Mouse (Mus musculus) intestine, embryonic 14.5 days (tissue): Measurements from ENCODE around the gene Polr1d. TPM values are rescaled to one million over a fixed set of nuclear protein-coding genes. Genes with fewer than 3 reads are reported as not detected.

Experiments used
- ATAC-seq: fragments of 200-750 bp; cut with Nextera tagmentation; replicated peaks from 2 replicates; pipeline ENCODE4 v1.8.0; 2017; ENCODE audit warnings: low read depth, moderate number of reproducible peaks, moderate TSS enrichment, moderate library complexity; ENCODE audit not compliant: low FRiP score, low TSS enrichment
- DNase-seq: peaks from one replicate; pipeline ENCODE4 v3.0.0-alpha.2; 2018; ENCODE audit warnings: low spot score
- H3K27ac ChIP-seq: fragments of 300-500 bp; sonication (generic); 2 replicates; pipeline ENCODE4 v1.5.1; 2014; ENCODE audit warnings: low read depth, mild to moderate bottlenecking, control low read depth
- H3K27me3 ChIP-seq: fragments of 300-500 bp; sonication (generic); replicated peaks from 2 replicates; pipeline ENCODE4 v1.6.1; 2014; ENCODE audit warnings: low read length, control low read depth; ENCODE audit not compliant: control insufficient read depth, insufficient read depth
- H3K36me3 ChIP-seq: fragments of 300-500 bp; sonication (generic); 2 replicates; pipeline ENCODE4 v1.6.1; 2014; ENCODE audit warnings: low read length, control low read depth; ENCODE audit not compliant: control insufficient read depth, insufficient read depth
- H3K4me1 ChIP-seq: fragments of 300-500 bp; sonication (generic); replicated peaks from 2 replicates; pipeline ENCODE4 v1.6.1; 2014; ENCODE audit warnings: low read length, control low read depth, mixed read lengths; ENCODE audit not compliant: control insufficient read depth, insufficient read depth
- H3K4me2 ChIP-seq: fragments of 300-500 bp; sonication (generic); 2 replicates; pipeline ENCODE4 v1.6.1; 2014; ENCODE audit warnings: low read length
- H3K4me3 ChIP-seq: fragments of 300-500 bp; sonication (generic); 2 replicates; pipeline ENCODE4 v1.5.1; 2014; ENCODE audit warnings: low read depth, low read length, control low read depth, mixed read lengths
- H3K9ac ChIP-seq: fragments of 300-500 bp; sonication (generic); 2 replicates; pipeline ENCODE4 v1.6.1; 2014; ENCODE audit warnings: mild to moderate bottlenecking, low read length
- H3K9me3 ChIP-seq: fragments of 300-500 bp; sonication (generic); 2 replicates; pipeline ENCODE4 v1.6.1; 2016; ENCODE audit warnings: low read length, control low read depth; ENCODE audit not compliant: control insufficient read depth
- WGBS: fragments of 180-500 bp; shearing (Covaris S2); extraction: QIAGEN DNeasy Blood & Tissue Kit; methylation state at CpG from one replicate; pipeline ENCODE4 v1.1.7; 2014; 5-methylcytosine and 5-hydroxymethylcytosine counted together
- polyA plus RNA-seq: library from polyadenylated mRNA; unstranded; fragments of >200 nt; fragmentation: Nextera tagmentation; extraction: Ambion mirVana; gene quantifications from 2 replicates; pipeline ENCODE4 v1.2.1, GENCODE M21; 2014

Gene Polr1d
- polyA plus RNA-seq, 1 experiment from 2014 or later, result 163 TPM

DNA sequence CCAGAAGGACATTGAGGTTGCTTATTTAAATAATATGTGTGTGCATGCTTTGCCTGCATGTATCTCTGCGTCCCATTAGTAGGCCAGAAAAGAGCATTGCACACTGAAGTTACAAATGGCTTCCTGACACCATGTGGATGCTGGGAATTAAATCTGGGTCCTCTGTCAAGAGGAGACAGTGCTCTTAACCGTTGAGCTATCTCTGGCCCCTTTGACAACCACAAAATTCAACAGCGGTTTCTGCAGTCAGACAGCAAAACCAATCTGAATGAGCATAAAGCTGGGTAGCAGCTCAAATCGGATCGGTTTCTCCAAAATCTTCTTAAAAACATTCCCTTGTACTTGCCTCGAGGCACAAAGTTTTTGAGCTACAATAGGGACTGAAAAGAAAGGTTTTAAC, 23.8 kb upstream of the Polr1d start:
- Histone ChIP-seq H3K27ac (no peak overlapping the region), H3K27me3 (no peaks in the 10 kb centered on the region), H3K4me2 (no peak overlapping the region), H3K4me1 (peaks cover 33% of the 10 kb centered on the region), H3K4me3 (no peak overlapping the region), H3K9me3 (no peaks in the 10 kb centered on the region), H3K9ac (no peak overlapping the region), H3K36me3 (no peaks in the 10 kb centered on the region)
- DNase-seq, result no peak
- 84% methylated on average over 6 of the region's 6 CpGs for WGBS
- no peak for ATAC-seq

DNA sequence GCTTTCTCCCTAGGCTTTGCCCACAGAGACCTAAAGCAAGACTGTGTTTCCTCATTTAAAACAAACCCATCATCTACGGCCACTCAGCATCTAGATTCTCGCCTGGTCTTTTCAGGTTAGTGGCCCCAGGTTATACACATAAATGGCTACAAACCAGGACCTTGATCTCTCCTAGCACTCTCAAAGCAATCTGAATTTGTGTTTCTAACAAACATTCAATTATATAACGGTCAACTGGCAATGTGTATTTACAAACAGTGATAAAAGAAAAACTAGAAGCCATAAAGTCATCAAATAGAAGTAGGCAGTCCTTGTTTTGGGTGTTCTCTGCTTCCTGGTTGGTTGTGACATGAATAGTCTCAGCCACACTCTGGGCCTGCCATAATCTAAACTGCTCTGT, 23.4 kb upstream of the Polr1d start:
- H3K27ac ChIP-seq, result no peak overlapping the region
- no peak for ATAC-seq
- 66% methylated on average over 3 of the region's 3 CpGs for WGBS

DNA sequence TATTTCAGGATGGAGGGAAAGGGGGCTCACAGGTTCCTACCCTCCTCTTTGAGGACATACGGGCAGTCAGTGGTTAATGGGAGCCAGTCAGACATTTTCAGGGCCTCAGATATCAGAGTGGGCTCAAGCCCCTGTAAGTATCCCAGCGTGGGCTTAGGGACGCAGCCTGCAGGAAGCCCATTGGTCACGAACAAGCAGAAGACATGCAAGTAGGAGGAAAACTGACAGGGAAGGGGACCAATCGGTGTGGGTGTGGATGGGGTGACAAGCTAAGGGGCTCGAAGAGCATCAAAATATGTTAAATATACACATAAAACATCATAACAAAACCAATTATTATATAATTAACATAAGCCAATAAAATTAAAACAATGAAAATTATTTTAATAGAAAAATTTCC, 22.5 kb upstream of the Polr1d start:
- DNase-seq, result no peak
- Histone ChIP-seq H3K27ac (no peak overlapping the region), H3K9ac (no peak overlapping the region), H3K4me3 (no peak overlapping the region), H3K27me3 (no peaks in the 10 kb centered on the region), H3K36me3 (no peaks in the 10 kb centered on the region), H3K9me3 (no peaks in the 10 kb centered on the region), H3K4me1 (peaks cover 31% of the 10 kb centered on the region), H3K4me2 (no peak overlapping the region)
- 79% methylated on average over 6 of the region's 6 CpGs for WGBS
- ATAC-seq, result no peak

More for the DNA sequence above, 23.4 kb upstream of the Polr1d start:
- Histone ChIP-seq H3K9me3 (no peaks in the 10 kb centered on the region), H3K36me3 (no peaks in the 10 kb centered on the region), H3K4me1 (peaks cover 33% of the 10 kb centered on the region), H3K4me2 (no peak overlapping the region), H3K4me3 (no peak overlapping the region), H3K9ac (no peak overlapping the region), H3K27me3 (no peaks in the 10 kb centered on the region)
- no peak for DNase-seq

- Histone ChIP-seq H3K4me2 (no peak overlapping the region), H3K4me1 (peaks cover 29% of the 10 kb centered on the region), H3K9me3 (no peaks in the 10 kb centered on the region), H3K27me3 (no peaks in the 10 kb centered on the region), H3K27ac (no peak overlapping the region), H3K9ac (no peak overlapping the region), H3K36me3 (no peaks in the 10 kb centered on the region), H3K4me3 (no peak overlapping the region)
- no peak for ATAC-seq
- WGBS, result 59% methylated on average over 2 of the region's 2 CpGs
- no peak for DNase-seq
Measured at GRCm38 (mm10) chr5:147054747-147055270, 22.0 kb upstream of the Polr1d start.

GRCm38 (mm10) chr5:147055572-147056245, 21.1 kb upstream of the Polr1d start:
- ATAC-seq, result no peak
- no peak overlapping the region for H3K4me3 ChIP-seq

DNA sequence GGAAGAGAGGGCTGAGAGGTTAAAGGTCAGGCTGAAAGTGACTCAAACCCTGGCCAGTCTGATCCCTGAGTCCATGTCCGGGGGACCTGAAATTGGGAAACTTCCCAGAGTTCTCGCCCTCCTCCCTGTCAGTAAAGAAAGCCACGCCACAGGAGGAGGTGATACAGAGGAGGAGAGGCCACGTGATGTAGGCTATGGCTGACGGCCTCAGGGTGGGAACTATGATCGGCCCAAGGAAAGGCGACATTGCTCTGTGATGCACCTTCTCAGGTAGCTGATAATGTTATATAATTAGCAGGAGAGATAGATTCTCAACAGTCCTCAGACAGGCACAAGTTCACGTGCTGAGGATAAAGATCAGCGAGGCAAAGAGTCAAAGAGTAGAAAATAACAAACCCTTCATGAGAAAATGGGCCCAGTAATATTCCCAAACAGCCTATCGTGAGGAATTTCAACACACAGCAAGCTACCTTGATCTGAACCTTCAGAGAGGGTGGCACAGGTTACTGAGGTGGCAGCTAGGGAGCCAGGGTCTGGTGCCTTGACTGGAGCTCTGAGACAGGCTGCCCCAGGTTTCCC, 20.0 kb upstream of the Polr1d start:
- Histone ChIP-seq H3K27ac (no peak overlapping the region), H3K4me3 (no peak overlapping the region), H3K27me3 (no peaks in the 10 kb centered on the region), H3K9ac (no peak overlapping the region), H3K4me2 (no peak overlapping the region), H3K36me3 (no peaks in the 10 kb centered on the region), H3K4me1 (peaks cover 16% of the 10 kb centered on the region; the same call in 1 of the 2 replicates), H3K9me3 (no peaks in the 10 kb centered on the region)
- DNase-seq, result no peak
- WGBS, result 83% methylated on average over 10 of the region's 10 CpGs
- ATAC-seq, result no peak

More at GRCm38 (mm10) chr5:147055572-147056245, 21.1 kb upstream of the Polr1d start:
- Histone ChIP-seq H3K36me3 (no peaks in the 10 kb centered on the region), H3K4me1 (peaks cover 21% of the 10 kb centered on the region), H3K4me2 (no peak overlapping the region), H3K27me3 (no peaks in the 10 kb centered on the region), H3K27ac (no peak overlapping the region), H3K9me3 (no peaks in the 10 kb centered on the region), H3K9ac (no peak overlapping the region)
- WGBS, result 84% methylated on average over 6 of the region's 6 CpGs
- DNase-seq, result no peak

DNA sequence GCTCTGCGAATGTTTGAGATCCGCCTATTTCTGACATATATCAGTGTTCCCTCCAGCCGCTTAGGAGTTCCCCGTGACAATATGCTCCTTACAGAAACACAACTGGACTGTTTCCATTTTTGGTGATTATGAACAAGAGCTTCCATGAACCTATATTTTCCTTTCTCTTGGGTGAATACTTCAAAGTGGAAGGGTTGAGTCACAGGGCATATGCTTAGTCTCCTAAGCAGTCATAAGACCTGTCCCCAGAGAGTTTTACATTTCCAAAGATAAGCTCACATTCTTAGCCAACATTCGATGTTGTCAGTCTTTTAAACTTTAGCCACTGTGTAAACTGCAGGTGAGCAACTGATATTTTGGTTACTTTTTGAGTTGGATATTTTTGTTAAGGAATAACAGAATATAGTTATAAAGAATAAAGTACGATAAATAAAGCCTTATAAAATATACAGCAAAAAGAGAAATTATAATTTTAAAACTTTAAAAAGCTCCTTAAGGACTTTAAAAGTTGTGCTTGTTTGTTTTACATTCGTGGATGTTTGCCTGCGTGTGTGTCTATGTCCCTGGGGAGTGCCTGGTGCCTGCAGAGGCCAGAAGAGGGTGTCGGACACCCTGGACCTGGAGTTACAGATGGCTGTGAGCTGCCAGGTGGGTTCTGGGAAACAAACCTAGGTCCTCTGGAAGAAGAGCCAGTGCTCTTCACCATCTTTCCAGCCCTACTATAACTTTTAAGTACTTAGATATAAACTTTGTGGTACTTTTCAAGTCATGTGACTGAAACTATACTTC, 19.0 kb upstream of the Polr1d start:
- Histone ChIP-seq H3K4me1 (0 out of 2 replicates have a peak, but pooled peaks cover 9% of the 10 kb centered on the region), H3K4me3 (no peak overlapping the region), H3K27me3 (no peaks in the 10 kb centered on the region), H3K9me3 (no peaks in the 10 kb centered on the region), H3K36me3 (no peaks in the 10 kb centered on the region), H3K27ac (no peak overlapping the region), H3K9ac (no peak overlapping the region), H3K4me2 (no peak overlapping the region)
- 64% methylated on average over 9 of the region's 9 CpGs for WGBS
- ATAC-seq (no peak), DNase-seq (no peak)

- DNase-seq (no peak), ATAC-seq (no peak)
- no peak overlapping the region for H3K4me3 ChIP-seq
- H3K27ac ChIP-seq, result no peak overlapping the region
- no peaks in the 10 kb centered on the region for H3K9me3 ChIP-seq
- no peaks in the 10 kb centered on the region for H3K27me3 ChIP-seq
- no peak overlapping the region for H3K9ac ChIP-seq
- no peaks in the 10 kb centered on the region for H3K36me3 ChIP-seq
- H3K4me1 ChIP-seq, result 0 out of 2 replicates have a peak, but pooled peaks cover 12% of the 10 kb centered on the region
- WGBS, result 90% methylated on average over 5 of the region's 5 CpGs
- no peak overlapping the region for H3K4me2 ChIP-seq
Measured at GRCm38 (mm10) chr5:147058661-147059060, 18.2 kb upstream of the Polr1d start.
